ENCODE assay signal across 21 mouse cellular contexts in the genomic region with DNA sequence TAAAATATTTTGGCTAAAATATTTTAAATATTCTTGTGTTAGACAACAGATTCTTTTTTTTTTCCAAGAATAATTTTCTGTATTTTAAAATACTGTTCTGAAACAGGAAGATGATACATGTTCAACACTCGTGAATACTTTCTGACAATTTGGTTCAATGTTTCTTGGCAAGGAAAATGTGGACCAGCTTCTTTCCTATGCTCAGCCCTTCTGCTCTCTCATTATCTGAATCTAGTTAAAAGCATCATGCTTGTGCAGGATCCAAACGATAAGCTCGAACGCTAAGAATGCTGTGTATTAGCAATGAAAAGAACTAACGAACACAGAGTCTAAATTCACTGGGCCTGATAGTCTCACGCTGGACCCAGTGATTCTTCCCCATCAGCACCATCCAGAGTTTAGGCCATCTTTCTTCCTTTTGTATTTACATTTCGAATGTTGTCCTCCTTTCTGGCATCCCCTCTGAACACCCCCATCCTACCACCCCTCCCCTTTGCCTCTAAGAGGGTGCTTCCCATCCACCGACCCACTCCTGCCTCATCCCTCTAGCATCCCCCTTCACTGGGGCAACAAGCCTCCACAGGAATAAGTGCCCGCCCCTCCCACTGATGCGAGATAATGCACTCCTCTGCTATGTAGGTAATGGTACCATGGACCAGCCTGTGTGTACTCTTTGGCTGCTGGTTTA.
A peak's percentile ranks its signal among the peaks of the same experiment; 100 is the strongest.
DNase-seq lines count a peak whose midpoint lies in the region; ATAC-seq lines count a peak whose summit lies in the region.
"Had no signal": no experiment of that assay in that cellular context is flagged by ENCODE, and none has a peak within 500 bp of the region (broad histone marks: within the 10 kb centered on the region; RNA-seq: fewer than 3 reads in every experiment).

No protein-coding gene starts in this region.

- H3K4me2 ChIP-seq in intestine, embryonic 16.5 days (ENCODE audit: low read depth, low read length): no peak overlapping the region
- H3K4me2 ChIP-seq: embryonic facial prominence, embryonic 13.5 days; heart, embryonic 11.5 days; hindbrain, embryonic 13.5 days; limb, embryonic 13.5 days had no signal

- intact Hi-C loops in left cerebral cortex, postnatal 4 days (cut with DNase I): no loop called here

- WGBS in intestine, embryonic 16.5 days: 83% methylated on average over 10 of the region's 10 CpGs

- DNase-seq in cerebellum, adult 9-11 months: peak; percentile 1
- peak; percentile 17 for DNase-seq in left cerebral cortex, postnatal 4 days
- no peak for DNase-seq in left cerebral cortex, adult 11 months (ENCODE audit: low spot score)
- DNase-seq in layer of hippocampus, adult 11-12 months (ENCODE audit: low spot score): peak; percentile 28
- peak; percentile 5 for DNase-seq in right cerebral cortex, postnatal 25 days
- no peak for DNase-seq in yolk sac, embryonic 10.5 days (ENCODE audit: low spot score)
- DNase-seq: adrenal gland, postnatal 14 days; heart, postnatal 14 days; kidney, adult 11 months; kidney, postnatal 14 days; lung, postnatal 10 days; midbrain, embryonic 14.5 days; retina, postnatal 1 day had no signal

- no peak for ATAC-seq in cerebellum, adult (ENCODE audit: insufficient number of reproducible peaks, low FRiP score, low TSS enrichment)
- ATAC-seq in intestine, embryonic 16.5 days: no peak

- H3K9me3 ChIP-seq in intestine, embryonic 16.5 days (ENCODE audit: control insufficient read depth, low read length): no peaks in the 10 kb centered on the region
- H3K9me3 ChIP-seq: embryonic facial prominence, embryonic 13.5 days; hindbrain, embryonic 13.5 days had no signal

- no peaks in the 10 kb centered on the region for H3K36me3 ChIP-seq in intestine, embryonic 16.5 days (ENCODE audit: control insufficient read depth, insufficient read depth, low read length)
- H3K36me3 ChIP-seq: embryonic facial prominence, embryonic 13.5 days; hindbrain, embryonic 13.5 days; limb, embryonic 13.5 days had no signal

- no peaks in the 10 kb centered on the region for H3K4me1 ChIP-seq in intestine, embryonic 16.5 days (ENCODE audit: control insufficient read depth, insufficient read depth, low read length)
- H3K4me1 ChIP-seq: embryonic facial prominence, embryonic 13.5 days; hindbrain, embryonic 13.5 days; limb, embryonic 13.5 days had no signal

- H3K27ac ChIP-seq in intestine, embryonic 16.5 days (ENCODE audit: low read length): no peak overlapping the region
- H3K27ac ChIP-seq: embryonic facial prominence, embryonic 13.5 days; hindbrain, embryonic 13.5 days; limb, embryonic 13.5 days; liver, embryonic 14.5 days had no signal

- H3K4me3 ChIP-seq in intestine, embryonic 16.5 days (ENCODE audit: low read length): no peak overlapping the region
- H3K4me3 ChIP-seq: embryonic facial prominence, embryonic 13.5 days; hindbrain, embryonic 13.5 days; limb, embryonic 13.5 days had no signal

- no peak overlapping the region for H3K9ac ChIP-seq in intestine, embryonic 16.5 days (ENCODE audit: low read depth, low read length)
- H3K9ac ChIP-seq: embryonic facial prominence, embryonic 13.5 days; hindbrain, embryonic 13.5 days; limb, embryonic 13.5 days; liver, embryonic 14.5 days had no signal

- H3K27me3 ChIP-seq in intestine, embryonic 16.5 days (replicated peaks; ENCODE audit: control insufficient read depth, insufficient read depth, low read length): no peaks in the 10 kb centered on the region
- H3K27me3 ChIP-seq: CH12.LX; embryonic facial prominence, embryonic 13.5 days; hindbrain, embryonic 13.5 days; limb, embryonic 13.5 days had no signal

Comparison
In these comparisons a context has a peak if more than half of its experiments do, and no peak if none do; other contexts are left out.
1. DNase-seq: peak in cerebellum, adult 9-11 months (single experiment), left cerebral cortex, postnatal 4 days (single experiment), layer of hippocampus, adult 11-12 months (single experiment) and right cerebral cortex, postnatal 25 days (single experiment); none in left cerebral cortex, adult 11 months (single experiment) and yolk sac, embryonic 10.5 days (single experiment).